Mouse (Mus musculus): ENCODE data around the gene Acaa1a.
"Not testable (repeated sequence)": the region's sequence is repeated elsewhere in the genome, so short reads cannot be mapped to it uniquely, and the experiment has no call there.

The Acaa1a gene

GRCm38 (mm10) chr9:119340212-119340580 is 720 bp downstream of the Acaa1a start:
- DNase-seq: no peak

- peak; percentile 90 to 95 for DNase-seq
Measured at GRCm38 (mm10) chr9:119340909-119341816, 1.7 kb downstream of the Acaa1a start, which contains the start of gene Myd88. Gene Myd88 (minus strand): TSS chr9:119341411.

DNA sequence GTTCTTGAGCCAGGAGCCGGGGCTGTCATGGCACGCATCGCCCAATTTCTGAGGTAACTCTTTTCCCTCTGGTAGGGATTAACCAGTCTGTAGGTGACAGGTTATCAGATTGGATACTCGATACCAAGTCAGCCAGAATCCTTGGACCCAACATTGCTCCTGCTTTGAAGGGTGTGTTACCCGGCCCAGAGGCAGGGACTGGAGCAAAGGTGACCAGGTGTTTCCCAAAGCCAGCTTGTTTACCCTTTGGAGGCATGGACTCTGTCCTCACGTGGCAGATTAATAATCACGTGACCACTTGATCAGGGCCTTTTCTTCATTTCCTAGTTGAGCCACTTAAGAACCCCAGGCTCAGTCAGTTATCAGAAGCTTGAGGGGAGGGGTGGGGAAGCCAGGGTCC is 3.3 kb downstream of the Acaa1a start:
- DNase-seq: no peak

- DNase-seq: no peak
Measured at GRCm38 (mm10) chr9:119346376-119346775, 6.9 kb downstream of the Acaa1a start.

- no peak for DNase-seq
Measured at GRCm38 (mm10) chr9:119350531-119350930, 11.1 kb downstream of the Acaa1a start.

DNA sequence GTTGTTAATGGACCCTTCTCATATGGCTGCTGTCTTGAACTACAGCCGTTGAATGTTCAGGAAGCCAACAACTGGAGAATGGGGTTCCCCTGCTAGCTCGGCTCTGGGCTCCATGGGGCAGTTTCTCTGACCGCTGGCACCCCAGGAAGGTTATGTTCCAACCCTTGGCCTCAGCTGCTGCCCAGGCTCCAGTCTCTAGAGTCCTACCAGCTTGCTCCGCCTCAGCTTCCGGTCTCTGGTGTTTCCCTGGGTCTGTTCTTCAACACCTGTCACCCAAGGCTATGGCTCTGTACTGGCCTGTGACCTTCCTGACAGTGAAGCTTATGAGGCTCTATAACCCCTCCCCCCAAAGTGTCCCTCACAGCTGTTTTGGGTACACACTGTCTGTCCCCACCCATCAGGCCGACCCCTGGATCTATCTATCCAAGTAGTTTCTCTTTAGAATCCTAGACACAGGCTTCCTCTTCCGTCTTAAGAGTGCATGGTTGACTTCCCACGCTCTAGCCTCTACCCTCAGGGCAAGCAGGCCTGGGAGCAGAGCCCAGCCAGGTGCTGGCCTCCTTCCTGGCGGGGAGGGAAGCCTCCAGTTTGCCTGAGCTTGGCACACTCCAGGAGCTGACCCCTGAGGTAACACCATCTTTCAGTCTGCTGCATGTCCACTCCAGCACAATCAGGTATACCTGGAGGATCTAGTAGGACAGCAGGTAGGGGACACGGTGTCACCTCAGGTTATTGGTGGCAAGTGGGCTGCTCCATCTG is 11.7 kb downstream of the Acaa1a start:
- DNase-seq: no peak

DNA sequence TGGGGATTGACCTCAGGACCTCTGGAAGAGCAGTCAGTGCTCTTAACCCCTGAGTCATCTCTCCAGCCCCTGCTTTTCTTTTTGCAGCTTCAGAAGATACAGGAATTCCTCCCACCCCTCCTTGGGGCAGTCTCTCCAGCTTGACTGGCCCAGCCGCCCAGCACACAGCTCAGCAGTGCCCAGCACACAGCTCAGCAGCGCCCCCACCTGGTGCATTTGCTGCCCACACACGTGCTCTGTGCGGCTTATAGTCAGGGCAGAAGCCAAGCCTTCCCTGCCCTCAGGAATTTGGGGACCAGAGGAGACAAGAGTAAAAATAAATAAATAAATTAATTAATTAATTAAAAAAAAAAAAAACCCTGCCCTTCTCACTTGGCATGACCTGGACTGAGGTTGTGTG is 12.6 kb downstream of the Acaa1a start:
- peak; percentile 39 to 42 for DNase-seq

DNA sequence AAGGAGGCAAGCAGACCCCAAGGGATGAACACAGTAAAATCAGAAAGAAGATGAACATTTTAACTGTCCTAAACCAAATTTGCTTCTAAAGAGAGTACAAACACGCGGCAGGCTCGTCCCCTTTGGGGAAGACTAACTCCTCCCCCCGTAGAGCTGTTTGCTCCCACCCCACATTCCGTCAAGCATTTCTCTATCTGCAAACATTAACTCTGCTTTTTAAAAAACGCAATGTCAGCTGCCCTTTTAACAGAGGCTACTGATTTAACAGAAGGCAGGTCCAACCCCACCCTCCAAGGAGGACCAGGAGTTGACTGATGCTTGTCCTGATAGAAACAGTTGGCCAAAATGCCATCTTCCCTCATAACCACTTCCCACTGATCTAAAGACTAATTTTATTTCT is 14.4 kb downstream of the Acaa1a start:
- DNase-seq: no peak

- DNase-seq: no peak
Measured at GRCm38 (mm10) chr9:119355943-119356342, 16.5 kb downstream of the Acaa1a start.

DNA sequence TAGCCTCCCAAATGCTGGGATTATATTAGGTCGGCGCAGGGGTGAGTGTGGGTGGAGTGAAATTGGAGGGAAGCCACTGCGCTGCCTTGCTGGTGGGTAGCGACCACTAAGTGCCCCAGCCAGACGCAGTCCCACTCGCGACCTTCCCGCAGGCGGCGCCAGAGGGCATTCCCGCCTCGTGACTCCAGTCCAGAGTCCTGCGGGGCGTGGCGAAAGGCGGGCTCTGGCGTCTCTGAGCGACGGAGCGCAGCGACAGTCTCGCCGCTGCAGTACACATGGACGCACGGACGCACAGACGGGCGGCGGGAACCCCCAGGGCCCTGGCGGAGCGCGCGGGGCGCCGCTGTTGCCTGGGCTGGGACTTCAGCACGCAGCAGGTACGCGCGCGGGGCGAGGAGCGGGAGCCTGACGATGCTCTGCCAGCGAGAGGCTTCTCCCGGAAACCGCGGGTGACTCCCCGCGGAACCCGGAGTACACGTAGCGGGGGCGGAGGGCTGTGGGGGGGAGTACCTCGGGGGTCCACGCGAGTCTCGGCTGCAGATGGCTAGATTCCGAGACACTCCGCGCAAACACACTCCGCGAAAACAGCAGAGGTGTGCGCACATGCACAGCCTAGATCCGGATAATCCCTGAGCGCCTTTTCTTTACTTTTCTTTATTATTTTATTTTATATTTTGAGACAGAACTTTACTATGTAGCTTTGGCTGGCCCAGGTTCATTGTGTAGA is 18.0 kb downstream of the Acaa1a start, which contains the start of gene Xylb:
Xylb (plus strand) TSS at position 51 of the 727 bp plus-strand sequence.
- DNase-seq: peak; percentile 80

GRCm38 (mm10) chr9:119358058-119358429 is 18.6 kb downstream of the Acaa1a start:
- no peak for DNase-seq

GRCm38 (mm10) chr9:119361416-119361815 is 21.9 kb downstream of the Acaa1a start:
- no peak for DNase-seq

- no peak for DNase-seq
Measured at GRCm38 (mm10) chr9:119363229-119363628, 23.8 kb downstream of the Acaa1a start.

DNA sequence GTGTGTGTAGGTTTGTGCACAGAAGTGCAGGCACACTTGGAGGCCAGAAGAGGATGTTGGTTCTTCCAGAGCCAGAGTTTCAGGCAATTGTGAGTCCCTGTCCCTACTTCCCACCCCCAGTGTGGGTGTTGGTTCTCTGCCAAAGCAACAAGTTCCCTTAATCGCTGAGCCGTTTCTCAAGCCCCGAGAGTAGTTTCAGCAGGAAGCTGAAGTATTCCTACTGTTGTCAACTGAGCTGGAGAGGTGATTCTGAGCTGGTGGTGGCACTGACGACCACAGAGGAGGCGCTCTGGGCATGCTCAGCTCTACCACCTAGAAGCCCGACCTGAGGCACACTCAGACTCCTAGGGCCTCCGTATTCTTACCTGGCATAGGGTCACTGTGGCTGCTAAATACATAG is 25.8 kb downstream of the Acaa1a start, which contains the start of gene Slc22a14:
Slc22a14 (minus strand) TSS at position 270 of the 400 bp plus-strand sequence.
- no peak for DNase-seq

GRCm38 (mm10) chr9:119368367-119368766 is 28.9 kb downstream of the Acaa1a start:
- DNase-seq: no peak

DNA sequence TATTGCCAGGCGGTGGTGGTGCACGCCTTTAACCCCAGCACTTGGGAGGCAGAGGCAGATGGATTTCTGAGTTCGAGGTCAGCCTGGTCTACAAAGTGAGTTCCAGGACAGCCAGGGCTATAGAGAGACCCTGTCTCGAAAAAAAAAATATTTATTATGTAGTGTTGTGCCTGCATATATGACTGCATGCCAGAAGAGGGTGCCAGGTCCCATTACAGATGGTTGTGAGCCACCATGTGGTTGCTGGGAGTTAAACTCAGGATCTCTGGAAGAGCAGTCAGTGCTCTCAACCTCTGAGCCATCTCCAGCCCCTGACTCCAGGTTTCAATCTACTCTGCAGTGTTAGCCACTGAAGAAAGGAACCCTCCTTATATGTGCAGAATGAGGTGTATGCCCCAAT is 31.3 kb downstream of the Acaa1a start:
- not testable (repeated sequence) for DNase-seq

- no peak for DNase-seq
Measured at GRCm38 (mm10) chr9:119371251-119371650, 31.8 kb downstream of the Acaa1a start.

DNA sequence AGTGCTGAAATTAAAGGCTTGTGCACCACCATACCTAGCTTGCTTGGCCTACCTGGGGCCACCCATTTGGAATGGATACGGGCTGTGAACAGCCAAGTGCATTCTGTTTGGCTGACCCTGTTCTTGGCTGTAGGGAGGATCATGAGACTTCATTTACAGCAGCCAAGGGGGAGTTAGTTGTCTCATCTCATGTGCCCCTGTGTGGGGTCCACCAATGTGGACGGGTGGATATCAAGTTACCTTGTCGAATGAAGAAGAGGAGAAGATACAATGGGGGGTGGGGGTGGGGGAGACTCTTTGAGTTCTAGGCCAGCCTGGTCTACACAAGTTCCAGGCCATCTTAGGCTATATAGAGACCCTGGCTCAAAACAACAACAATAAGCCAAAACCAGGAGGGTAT is 35.5 kb downstream of the Acaa1a start:
- no peak for DNase-seq

- no peak for DNase-seq
Measured at GRCm38 (mm10) chr9:119375556-119375955, 36.1 kb downstream of the Acaa1a start.

- DNase-seq: no peak
Measured at GRCm38 (mm10) chr9:119378231-119378630, 38.8 kb downstream of the Acaa1a start.

GRCm38 (mm10) chr9:119382603-119383002 is 43.1 kb downstream of the Acaa1a start:
- no peak for DNase-seq

GRCm38 (mm10) chr9:119388956-119389355 is 49.5 kb downstream of the Acaa1a start:
- no peak for DNase-seq

- DNase-seq: no peak
Measured at GRCm38 (mm10) chr9:119390214-119390613, 50.7 kb downstream of the Acaa1a start.

All from thymus, adult 18-20 months (tissue).